Mouse (Mus musculus): ENCODE measurements at regions not wholly inside any gene's neighbourhood (a gene's known extent, or its start where the extent isn't known, plus 50 kb on each side); places are given as distances from the start of the nearest gene placed in this dataset.

- DNase-seq (ENCODE audit: low read depth): no peak
These were observed 502.4 kb downstream of the Trim52 start for GRCm38 (mm10) chr14:106608341-106608927.
